Mouse (Mus musculus): Measurements from ENCODE around the gene Vps26a.
A peak's percentile ranks its signal among the peaks of the same experiment; 100 is the strongest.

The Vps26a gene

DNA sequence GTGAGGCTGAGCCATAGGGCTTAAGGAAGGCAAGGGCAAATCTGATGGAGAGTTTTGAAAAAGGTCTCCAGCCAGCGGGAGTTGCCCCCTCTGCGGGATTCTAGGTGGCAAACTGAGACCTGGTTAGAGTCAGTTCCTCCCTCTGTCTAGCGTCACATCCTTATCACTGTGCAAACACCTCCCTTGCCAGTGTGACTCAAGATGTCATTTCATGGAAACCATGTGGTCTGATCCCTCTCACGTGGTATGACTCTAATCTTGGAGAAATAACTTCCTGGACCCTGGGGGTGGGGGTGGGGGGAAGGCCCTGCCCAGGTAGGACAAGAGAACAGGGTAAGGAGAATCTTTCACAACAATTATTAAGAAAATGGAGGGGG is 73.0 kb downstream of the Vps26a start:
- DNase-seq = peak; percentile 46

DNA sequence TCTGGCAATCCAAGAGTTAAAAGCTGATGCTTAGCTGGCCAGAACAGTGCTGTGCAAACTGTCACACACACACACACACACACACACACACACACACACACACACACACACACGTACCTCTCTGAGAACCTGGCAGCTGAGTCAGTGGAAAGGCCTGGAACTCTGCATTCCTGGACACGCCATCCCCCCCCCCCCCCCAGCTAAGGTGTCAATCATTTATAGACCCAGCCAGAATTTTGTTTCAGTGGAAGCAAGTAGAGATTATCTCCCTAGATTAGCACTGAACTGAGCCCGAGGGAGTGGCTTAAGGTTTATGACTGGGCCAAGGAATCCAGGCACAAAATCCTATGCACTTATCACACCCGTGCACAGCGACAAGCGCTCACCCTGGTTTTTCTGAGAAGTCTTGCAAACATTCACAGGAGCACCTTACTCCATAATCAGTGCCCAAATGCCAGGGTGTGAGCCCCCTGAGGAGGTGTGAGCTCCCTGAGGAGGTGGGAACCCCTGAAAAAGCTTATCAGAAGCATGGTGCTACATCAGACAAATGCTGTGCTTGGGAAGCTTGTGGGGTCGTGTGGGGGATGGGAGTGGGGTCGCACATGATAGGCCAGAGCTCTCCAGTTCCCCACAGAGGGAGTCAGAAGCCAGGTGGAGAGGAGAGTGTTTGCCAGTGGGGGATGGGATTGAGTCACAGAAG is 73.5 kb downstream of the Vps26a start:
- peak; percentile 47 for DNase-seq

DNA sequence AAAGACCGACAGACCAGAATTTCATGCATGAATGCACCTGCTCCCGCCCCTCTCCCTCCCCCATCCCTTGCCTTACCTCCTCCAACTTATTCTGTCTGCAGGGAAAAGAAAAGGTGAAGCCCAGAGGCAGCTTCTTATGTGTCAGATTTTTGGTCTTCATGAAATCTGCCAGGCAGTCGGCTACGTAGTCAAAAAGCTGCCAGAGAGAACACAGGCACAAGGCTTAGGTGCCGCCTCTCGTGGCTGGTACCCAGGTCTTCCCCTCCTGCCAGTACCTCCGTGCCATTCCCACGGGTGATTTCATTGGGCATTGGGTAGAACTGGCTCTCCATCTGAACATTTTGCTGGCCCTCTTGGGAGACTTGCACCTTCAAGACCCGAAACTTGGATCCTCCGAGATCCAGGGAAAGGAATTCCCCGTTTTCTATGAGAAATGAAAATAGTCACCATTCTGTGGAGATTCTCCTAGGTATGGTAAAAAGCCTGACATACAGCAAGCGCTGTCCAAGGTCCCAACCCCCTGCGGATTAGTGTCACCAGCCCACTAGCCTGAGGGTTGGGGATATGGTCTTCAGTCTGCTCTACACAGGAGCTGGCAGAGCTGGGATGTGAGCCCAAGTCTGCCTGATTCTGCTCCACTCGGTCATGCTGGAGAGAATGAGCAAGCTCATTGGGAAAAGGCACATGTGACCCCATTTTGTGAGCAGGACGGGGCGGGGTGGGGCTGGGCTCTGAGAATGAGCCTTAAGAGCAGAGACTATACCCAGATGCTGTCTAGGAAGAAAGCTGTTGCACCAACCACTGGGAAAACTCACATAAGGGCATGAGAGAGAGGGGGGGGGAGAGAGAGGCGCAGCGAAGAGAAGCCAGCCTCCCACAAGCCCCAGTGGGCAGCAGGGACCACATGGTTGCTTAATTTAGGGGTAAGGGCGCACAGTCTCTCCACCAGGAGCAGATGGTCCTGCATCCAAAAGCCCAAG is 74.9 kb downstream of the Vps26a start:
- no peak for DNase-seq

DNA sequence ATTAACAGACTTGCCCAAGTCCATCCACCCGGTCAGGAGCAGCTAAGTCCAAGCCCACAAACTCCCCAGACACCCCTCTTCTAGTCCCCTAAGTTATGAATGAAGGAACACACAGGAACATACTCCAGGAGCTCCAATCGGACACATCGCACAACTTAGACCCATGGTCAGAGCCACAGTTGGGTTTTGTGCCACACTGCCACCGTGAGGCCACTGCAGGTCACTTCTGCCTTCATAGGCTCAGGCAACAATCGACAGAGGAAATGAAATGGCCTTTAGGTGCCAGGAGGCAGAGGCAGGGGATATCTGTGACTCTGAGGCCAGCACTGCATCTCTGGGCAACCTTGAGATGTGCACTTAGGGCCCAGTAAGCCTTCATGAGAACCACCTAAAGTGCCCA is 75.7 kb downstream of the Vps26a start:
- peak; percentile 81 for DNase-seq

All from lung, postnatal 10 days (tissue).